Mouse (Mus musculus) liver, embryonic 14.5 days (tissue): ENCODE results near the gene Etnk1.

Experiments
- CTCF ChIP-seq: IDR thresholded peaks from 2 replicates; pipeline ENCODE4 v1.5.1; 2016; ENCODE audit warnings: antibody characterized with exemption, low read depth, control low read depth
- EP300 ChIP-seq: IDR thresholded peaks from 2 replicates; pipeline ENCODE4 v1.6.1; 2016; ENCODE audit warnings: antibody characterized with exemption, low read depth

DNA sequence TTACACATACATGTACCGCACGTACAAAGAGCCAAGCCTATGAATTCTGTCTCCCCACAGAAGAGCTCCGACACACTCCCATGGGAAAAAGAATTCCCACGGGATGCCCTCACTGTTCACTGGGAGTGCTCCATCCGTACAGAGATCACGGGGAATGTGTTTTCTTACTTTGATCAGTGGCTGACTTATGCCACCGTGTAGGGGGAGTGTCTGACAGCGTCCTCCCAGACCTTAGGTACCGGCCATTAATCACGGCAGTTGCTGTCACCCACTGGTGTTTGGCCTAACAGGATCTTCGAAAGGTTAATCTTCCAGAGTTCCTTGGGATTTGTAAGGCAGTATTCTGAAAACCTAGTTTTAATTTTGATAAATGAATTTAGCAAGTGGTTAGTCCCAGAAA is 57.0 kb downstream of the Etnk1 start:
- no peak for TF ChIP-seq CTCF
- TF ChIP-seq EP300 = no peak
